Mouse (Mus musculus) liver, postnatal 0 days (tissue): ENCODE data around the gene Slc2a12.

ENCODE experiments used
- CTCF ChIP-seq: sonication (generic); IDR thresholded peaks from 2 replicates; pipeline ENCODE4 v1.5.1; 2016; ENCODE audit warnings: antibody characterized with exemption, low read depth
- EP300 ChIP-seq: IDR thresholded peaks from 2 replicates; pipeline ENCODE4 v1.6.1; 2016; ENCODE audit warnings: antibody characterized with exemption, low read depth, mild to moderate bottlenecking

DNA sequence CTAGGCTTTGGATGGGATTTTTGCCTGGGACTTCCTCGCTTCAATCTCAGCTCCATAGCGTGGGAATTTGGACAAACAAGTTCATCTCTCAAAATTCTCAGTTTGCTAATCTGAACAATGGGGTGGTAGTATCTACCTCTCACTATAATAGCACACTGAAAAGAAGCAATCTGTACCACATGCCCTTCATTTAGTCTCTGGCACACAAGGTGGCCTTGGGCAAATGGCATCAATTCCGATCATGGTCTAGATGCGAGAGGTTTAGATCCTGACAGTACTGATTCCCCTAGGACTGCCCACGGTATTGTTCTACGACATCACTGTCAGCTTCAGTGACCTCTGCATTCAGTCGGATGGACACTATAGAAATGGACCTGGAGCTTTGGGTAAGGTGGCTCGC lies 29.4 kb downstream of the Slc2a12 start:
- TF ChIP-seq EP300, result no peak
- TF ChIP-seq CTCF, result no peak
